ENCODE assay signal across 8 mouse cellular contexts in the genomic region with DNA sequence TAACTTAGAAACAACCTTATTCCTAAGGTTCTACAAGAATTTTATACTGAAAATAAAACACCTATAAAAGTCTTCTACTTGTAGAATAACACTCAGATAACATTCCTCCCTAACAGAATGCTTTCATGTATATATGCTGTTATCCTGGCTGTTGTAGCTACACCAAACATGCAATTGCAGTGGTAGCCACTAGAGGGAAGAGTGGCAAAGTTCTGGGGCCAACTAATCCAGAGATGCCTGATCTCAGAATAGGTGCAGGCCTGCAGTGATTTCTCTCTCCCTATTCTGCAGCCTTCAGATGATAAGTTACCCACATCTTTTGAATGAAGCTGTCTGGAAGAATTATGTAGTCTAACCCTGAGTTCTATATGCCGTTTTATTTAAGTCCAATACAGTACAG.
DNase-seq lines count a peak whose midpoint lies in the region; ATAC-seq lines count a peak whose summit lies in the region.

No protein-coding gene starts in this region.

- H3K9ac ChIP-seq in heart, embryonic 15.5 days, result no peak overlapping the region
- H3K9ac ChIP-seq in midbrain, embryonic 12.5 days (replicated peaks), result no peak overlapping the region

- no peak overlapping the region for H3K4me3 ChIP-seq in heart, embryonic 15.5 days
- H3K4me3 ChIP-seq in midbrain, embryonic 12.5 days, result no peak overlapping the region

- WGBS in heart, embryonic 15.5 days, result 34% methylated on average over 1 of the region's 1 CpGs
- 23% methylated on average over 1 of the region's 1 CpGs for WGBS in midbrain, embryonic 12.5 days

- H3K36me3 ChIP-seq in heart, embryonic 15.5 days, result no peaks in the 10 kb centered on the region
- H3K36me3 ChIP-seq in midbrain, embryonic 12.5 days, result no peaks in the 10 kb centered on the region

- no peaks in the 10 kb centered on the region for H3K27me3 ChIP-seq in heart, embryonic 15.5 days
- no peaks in the 10 kb centered on the region for H3K27me3 ChIP-seq in midbrain, embryonic 12.5 days

- no peak overlapping the region for H3K27ac ChIP-seq in heart, embryonic 15.5 days
- no peak overlapping the region for H3K27ac ChIP-seq in midbrain, embryonic 12.5 days (replicated peaks)

- no peaks in the 10 kb centered on the region for H3K4me1 ChIP-seq in heart, embryonic 15.5 days (replicated peaks)
- H3K4me1 ChIP-seq in midbrain, embryonic 12.5 days, result no peaks in the 10 kb centered on the region

- ATAC-seq in heart, embryonic 15.5 days (replicated peaks; ENCODE audit: insufficient number of reproducible peaks, insufficient read depth, low FRiP score, low read depth), result 0 out of 2 replicates have a peak, but pooled peaks have one; percentile 55
- ATAC-seq in midbrain, embryonic 12.5 days (ENCODE audit: low FRiP score, low read depth), result peak; percentile 86
- ATAC-seq in CD4-positive, CD25-positive, alpha-beta regulatory T cell, adult 4 months, result no peak

- DNase-seq in heart, adult 11 months, result no peak
- peak; percentile 16 for DNase-seq in MEL-GATA-1-ER (ENCODE audit: extremely low read depth, low read depth)
- peak; percentile 39 to 72 for DNase-seq in cerebellum, postnatal 25 days
- DNase-seq in frontal cortex, postnatal 36 days (ENCODE audit: low spot score in 2 of 2), result peak; percentile 62 to 84
- DNase-seq in layer of hippocampus, postnatal 10 days (ENCODE audit: low spot score in 2 of 2), result peak; percentile 68 to 76

- no peaks in the 10 kb centered on the region for H3K9me3 ChIP-seq in heart, embryonic 15.5 days (replicated peaks)
- no peaks in the 10 kb centered on the region for H3K9me3 ChIP-seq in midbrain, embryonic 12.5 days

- H3K4me2 ChIP-seq in heart, embryonic 15.5 days, result no peak overlapping the region
- H3K4me2 ChIP-seq in midbrain, embryonic 12.5 days (replicated peaks), result no peak overlapping the region
